Mouse (Mus musculus) hindbrain, embryonic 16.5 days (tissue): Measurements from ENCODE around the gene Hsd17b2. TPM values are rescaled to one million over a fixed set of nuclear protein-coding genes. Genes with fewer than 3 reads are reported as not detected.

Source experiments
- ATAC-seq: fragments of 200-750 bp; cut with Nextera tagmentation; 2 replicates; pipeline ENCODE4 v1.8.0; 2017; ENCODE audit warnings: moderate TSS enrichment, moderate library complexity
- H3K27ac ChIP-seq: fragments of 300-500 bp; sonication (generic); 2 replicates; pipeline ENCODE4 v1.5.1; 2014; ENCODE audit warnings: low read depth, mild to moderate bottlenecking, control low read depth, low read length, moderate library complexity
- H3K27me3 ChIP-seq: fragments of 300-500 bp; sonication (generic); replicated peaks from 2 replicates; pipeline ENCODE4 v1.6.1; 2014; ENCODE audit warnings: low read length; ENCODE audit not compliant: control insufficient read depth, insufficient read depth
- H3K36me3 ChIP-seq: fragments of 300-500 bp; sonication (generic); 2 replicates; pipeline ENCODE4 v1.6.1; 2014; ENCODE audit warnings: mild to moderate bottlenecking, low read length, moderate library complexity, mixed read lengths; ENCODE audit not compliant: control insufficient read depth, insufficient read depth
- H3K4me1 ChIP-seq: fragments of 300-500 bp; sonication (generic); 2 replicates; pipeline ENCODE4 v1.6.1; 2014; ENCODE audit warnings: low read depth, low read length; ENCODE audit not compliant: control insufficient read depth, insufficient read depth
- H3K4me2 ChIP-seq: fragments of 300-500 bp; sonication (generic); 2 replicates; pipeline ENCODE4 v1.6.1; 2014; ENCODE audit warnings: mild to moderate bottlenecking, low read length, control low read depth, moderate library complexity
- H3K4me3 ChIP-seq: fragments of 300-500 bp; sonication (generic); 2 replicates; pipeline ENCODE4 v1.5.1; 2014; ENCODE audit warnings: mild to moderate bottlenecking, low read length, control low read depth, moderate library complexity
- H3K9ac ChIP-seq: fragments of 300-500 bp; sonication (generic); 2 replicates; pipeline ENCODE4 v1.6.1; 2014; ENCODE audit warnings: low read depth, mild to moderate bottlenecking, control low read depth, low read length, moderate library complexity
- H3K9me3 ChIP-seq: fragments of 300-500 bp; sonication (generic); 2 replicates; pipeline ENCODE4 v1.6.1; 2014; ENCODE audit warnings: mild to moderate bottlenecking, low read length, moderate library complexity; ENCODE audit not compliant: control insufficient read depth
- WGBS: fragments of 180-500 bp; shearing (Covaris S2); extraction: QIAGEN DNeasy Blood & Tissue Kit; methylation state at CpG from one replicate; pipeline ENCODE4 v1.1.7; 2014; 5-methylcytosine and 5-hydroxymethylcytosine counted together
- polyA plus RNA-seq: library from polyadenylated mRNA; unstranded; fragments of >200 nt; fragmentation: Nextera tagmentation; extraction: Ambion mirVana; gene quantifications from 2 replicates; pipeline ENCODE4 v1.2.1, GENCODE M21; 2015

Gene Hsd17b2
- 0.35 and 0.73 TPM in 2 replicates for polyA plus RNA-seq

- Histone ChIP-seq H3K9ac (no peak within 1 kb of the TSS), H3K4me1 (peaks cover 3% of the 10 kb centered on the region), H3K27ac (no peak within 1 kb of the TSS), H3K4me3 (no peak within 1 kb of the TSS), H3K4me2 (no peak within 1 kb of the TSS), H3K9me3 (no peaks in the 10 kb centered on the region), H3K27me3 (no peaks in the 10 kb centered on the region), H3K36me3 (no peaks in the 10 kb centered on the region)
- ATAC-seq: no peak
- 39% methylated on average over 13 of the region's 13 CpGs for WGBS
Observed at GRCm38 (mm10) chr8:117701859-117702258, at the start of gene Hsd17b2. Hsd17b2 (plus strand) TSS chr8:117701904.

- Histone ChIP-seq H3K36me3 (no peaks in the 10 kb centered on the region), H3K9ac (no peak overlapping the region), H3K27ac (no peak overlapping the region), H3K4me3 (no peak overlapping the region), H3K9me3 (peaks cover 6% of the 10 kb centered on the region; the same call in 1 of the 2 replicates), H3K4me2 (no peak overlapping the region), H3K4me1 (no peaks in the 10 kb centered on the region), H3K27me3 (no peaks in the 10 kb centered on the region)
- no peak for ATAC-seq
- 94% methylated on average over 1 of the region's 1 CpGs for WGBS
Observed at GRCm38 (mm10) chr8:117652318-117652717, 49.4 kb upstream of the Hsd17b2 start.

- Histone ChIP-seq H3K9ac (no peak overlapping the region), H3K9me3 (no peaks in the 10 kb centered on the region), H3K27me3 (no peaks in the 10 kb centered on the region), H3K4me2 (no peak overlapping the region), H3K36me3 (no peaks in the 10 kb centered on the region), H3K4me3 (no peak overlapping the region), H3K27ac (no peak overlapping the region), H3K4me1 (peaks cover 7% of the 10 kb centered on the region)
- no peak for ATAC-seq
- 69% methylated on average over 7 of the region's 7 CpGs for WGBS
Observed at GRCm38 (mm10) chr8:117658990-117659389, 42.7 kb upstream of the Hsd17b2 start.

GRCm38 (mm10) chr8:117660358-117661031 is 41.2 kb upstream of the Hsd17b2 start:
- H3K4me3 ChIP-seq: no peak overlapping the region
- no peaks in the 10 kb centered on the region for H3K27me3 ChIP-seq
- H3K9me3 ChIP-seq: no peaks in the 10 kb centered on the region
- H3K9ac ChIP-seq: no peak overlapping the region
- H3K36me3 ChIP-seq: no peaks in the 10 kb centered on the region
- H3K4me1 ChIP-seq: peaks cover 7% of the 10 kb centered on the region
- H3K4me2 ChIP-seq: peak overlapping the region; percentile 29
- peak; percentile 84 for ATAC-seq
- H3K27ac ChIP-seq: no peak overlapping the region; the same call in 1 of the 2 replicates
- 20% methylated on average over 11 of the region's 11 CpGs for WGBS

- no peaks in the 10 kb centered on the region for H3K27me3 ChIP-seq
- 86% methylated on average over 13 of the region's 13 CpGs for WGBS
- no peak for ATAC-seq
- H3K9me3 ChIP-seq: no peaks in the 10 kb centered on the region
- H3K4me3 ChIP-seq: no peak overlapping the region
- no peak overlapping the region for H3K27ac ChIP-seq
- H3K36me3 ChIP-seq: no peaks in the 10 kb centered on the region
- H3K4me2 ChIP-seq: no peak overlapping the region
- no peak overlapping the region for H3K9ac ChIP-seq
- H3K4me1 ChIP-seq: no peaks in the 10 kb centered on the region
Observed at GRCm38 (mm10) chr8:117667349-117668124, 34.2 kb upstream of the Hsd17b2 start.

DNA sequence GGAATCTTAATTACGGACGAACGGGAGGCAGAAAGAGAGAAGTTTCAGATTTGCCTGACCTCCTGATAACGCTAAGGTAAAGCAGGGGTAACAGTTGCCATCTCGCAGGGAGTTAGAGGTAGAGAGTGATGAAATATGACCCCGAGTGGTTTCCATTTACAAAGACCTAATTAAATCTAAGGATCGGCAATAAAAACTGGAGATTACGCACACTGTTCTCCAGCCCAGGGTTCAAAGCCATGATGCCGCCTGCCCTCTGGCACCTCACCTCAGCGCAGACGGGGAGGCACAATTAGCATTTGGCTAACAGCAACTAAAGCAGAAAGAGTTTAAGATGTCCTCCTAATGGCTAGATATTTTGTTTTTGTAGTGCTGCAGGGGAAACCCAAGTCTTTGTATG is 31.2 kb upstream of the Hsd17b2 start:
- H3K4me1 ChIP-seq: no peaks in the 10 kb centered on the region; the same call in 1 of the 2 replicates
- H3K4me2 ChIP-seq: no peak overlapping the region
- no peaks in the 10 kb centered on the region for H3K36me3 ChIP-seq
- no peak overlapping the region for H3K27ac ChIP-seq
- H3K9me3 ChIP-seq: no peaks in the 10 kb centered on the region
- WGBS: 53% methylated on average over 11 of the region's 11 CpGs
- H3K9ac ChIP-seq: no peak overlapping the region
- H3K4me3 ChIP-seq: no peak overlapping the region
- ATAC-seq: no peak
- no peaks in the 10 kb centered on the region for H3K27me3 ChIP-seq

DNA sequence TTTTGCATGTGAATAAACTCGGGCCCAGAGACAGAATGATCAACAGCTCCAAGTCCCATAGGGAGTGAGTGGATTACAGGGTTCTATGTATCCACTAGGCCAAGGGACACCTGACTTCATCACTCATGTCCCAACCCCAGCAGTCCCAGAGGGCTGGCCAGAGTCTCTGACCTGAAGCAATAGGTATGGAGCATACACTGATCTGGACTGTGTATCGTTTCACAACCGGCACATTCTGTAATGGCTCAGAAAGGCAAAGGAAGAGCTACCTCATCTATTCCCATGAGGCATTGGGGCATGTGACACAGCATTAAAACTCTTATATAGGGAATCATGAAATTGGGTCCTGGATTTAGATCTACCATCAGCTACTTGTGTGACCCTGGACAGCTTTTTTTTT is 29.1 kb upstream of the Hsd17b2 start:
- no peak overlapping the region for H3K4me2 ChIP-seq
- no peaks in the 10 kb centered on the region for H3K36me3 ChIP-seq
- H3K9me3 ChIP-seq: no peaks in the 10 kb centered on the region
- H3K9ac ChIP-seq: no peak overlapping the region
- no peak overlapping the region for H3K4me3 ChIP-seq
- H3K4me1 ChIP-seq: no peaks in the 10 kb centered on the region; the same call in 1 of the 2 replicates
- H3K27ac ChIP-seq: no peak overlapping the region
- no peak for ATAC-seq
- H3K27me3 ChIP-seq: no peaks in the 10 kb centered on the region
- WGBS: 75% methylated on average over 3 of the region's 3 CpGs

DNA sequence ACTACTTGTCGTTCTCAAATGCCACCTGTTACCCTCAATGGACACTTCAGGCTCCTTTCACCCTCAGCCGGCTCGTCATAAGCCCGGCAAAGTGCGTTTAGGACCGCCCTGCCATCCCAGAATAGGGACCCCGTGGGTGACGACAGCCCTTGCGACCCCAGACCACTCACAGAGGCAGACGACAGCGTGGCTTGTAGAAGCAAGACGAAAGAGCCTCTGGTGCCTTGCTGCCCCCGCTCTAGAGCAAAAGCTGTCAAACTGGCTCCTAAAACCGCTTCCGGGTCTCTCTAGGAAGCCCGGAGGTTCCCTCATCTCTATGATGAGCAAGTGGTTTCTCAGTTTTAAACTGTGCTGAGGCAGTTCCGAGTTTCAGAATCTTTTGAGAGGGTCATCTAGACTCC is 28.3 kb upstream of the Hsd17b2 start, which contains the start of gene Sdr42e1:
Gene Sdr42e1 (minus strand): TSS at position 260 of the 401 bp plus-strand sequence.
- no peak within 1 kb of the TSS for H3K27ac ChIP-seq
- ATAC-seq: no peak
- H3K4me3 ChIP-seq: peak within 1 kb of the TSS; percentile 47
- H3K36me3 ChIP-seq: no peaks in the 10 kb centered on the region
- WGBS: 15% methylated on average over 17 of the region's 17 CpGs
- H3K4me1 ChIP-seq: no peaks in the 10 kb centered on the region; the same call in 1 of the 2 replicates
- H3K27me3 ChIP-seq: no peaks in the 10 kb centered on the region
- peak within 1 kb of the TSS; percentile 68 for H3K4me2 ChIP-seq
- peak within 1 kb of the TSS; percentile 67 for H3K9ac ChIP-seq
- no peaks in the 10 kb centered on the region for H3K9me3 ChIP-seq

DNA sequence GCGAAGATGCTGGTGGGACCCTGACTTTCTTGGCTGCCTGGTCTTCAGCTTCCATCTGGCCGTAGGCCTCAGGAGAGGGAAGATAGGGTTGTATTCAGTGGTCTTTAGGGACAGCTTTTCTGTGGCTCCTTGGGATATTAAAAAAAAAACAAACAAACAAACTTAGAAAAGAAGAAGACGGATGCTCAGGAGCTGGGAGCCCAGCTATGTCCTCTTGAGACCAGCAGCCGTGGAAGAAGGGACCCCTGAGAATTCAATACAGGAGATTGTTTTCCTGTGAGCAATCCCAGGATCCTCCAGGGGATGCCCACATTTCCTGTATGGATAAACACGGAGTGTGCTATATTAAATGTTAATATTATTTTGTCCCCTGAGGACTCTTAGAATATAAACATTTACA is 26.5 kb upstream of the Hsd17b2 start:
- H3K4me2 ChIP-seq: no peak overlapping the region
- H3K4me1 ChIP-seq: no peaks in the 10 kb centered on the region; the same call in 1 of the 2 replicates
- no peak for ATAC-seq
- H3K27me3 ChIP-seq: no peaks in the 10 kb centered on the region
- H3K27ac ChIP-seq: no peak overlapping the region
- H3K9me3 ChIP-seq: no peaks in the 10 kb centered on the region
- H3K9ac ChIP-seq: no peak overlapping the region
- no peak overlapping the region for H3K4me3 ChIP-seq
- WGBS: 71% methylated on average over 5 of the region's 5 CpGs
- H3K36me3 ChIP-seq: no peaks in the 10 kb centered on the region
